Mouse (Mus musculus): ENCODE measurements around the gene Il21r. TPM values are rescaled to one million over a fixed set of nuclear protein-coding genes. Genes with fewer than 3 reads are reported as not detected.

Il21r gene
- not detected in 2 replicates for polyA plus RNA-seq (2012; ENCODE audit: insufficient read depth, insufficient read length, low replicate concordance, missing spikeins)

DNA sequence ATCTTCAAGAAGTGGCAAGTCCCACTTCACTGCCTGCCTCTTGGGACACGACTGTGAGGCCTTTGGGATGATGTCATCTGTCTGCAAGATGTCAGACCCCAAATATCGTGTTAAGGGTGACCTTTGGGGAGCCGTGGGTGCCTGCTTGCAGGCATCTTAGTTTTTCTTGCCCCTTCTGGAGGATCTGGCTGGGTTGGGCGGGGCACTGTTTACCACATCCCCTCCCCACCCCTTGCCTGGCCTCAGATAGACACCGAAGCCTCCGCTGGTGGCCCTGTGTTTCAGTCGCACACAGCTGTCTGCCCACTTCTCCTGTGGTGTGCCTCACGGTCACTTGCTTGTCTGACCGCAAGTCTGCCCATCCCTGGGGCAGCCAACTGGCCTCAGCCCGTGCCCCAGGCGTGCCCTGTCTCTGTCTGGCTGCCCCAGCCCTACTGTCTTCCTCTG is at the start of gene Il21r:
Gene Il21r, plus strand, starts transcription at position 245 of the 447 bp plus-strand sequence.
- no peak within 1 kb of the TSS for H3K4me3 ChIP-seq (ENCODE audit: insufficient read depth, low read depth, low read length)
- 78% methylated on average over 11 of the region's 11 CpGs for WGBS
- H3K27ac ChIP-seq (ENCODE audit: insufficient read depth, low read depth, low read length): no peak within 1 kb of the TSS
- H3K4me1 ChIP-seq (ENCODE audit: control insufficient read depth, insufficient read depth, low read length): no peaks in the 10 kb centered on the region
- TF ChIP-seq CTCF (IDR thresholded peaks at IDR 0.05; ENCODE audit: insufficient read depth, low read depth, low read length): no peak
- TF ChIP-seq POLR2A (IDR thresholded peaks at IDR 0.05; ENCODE audit: insufficient read depth, low read depth, low read length): no peak

- no peak overlapping the region for H3K4me3 ChIP-seq (ENCODE audit: insufficient read depth, low read depth, low read length)
- 80% methylated on average over 13 of the region's 13 CpGs for WGBS
- TF ChIP-seq CTCF (IDR thresholded peaks at IDR 0.05; ENCODE audit: insufficient read depth, low read depth, low read length) (no peak), POLR2A (IDR thresholded peaks at IDR 0.05; ENCODE audit: insufficient read depth, low read depth, low read length) (no peak)
- H3K4me1 ChIP-seq (ENCODE audit: control insufficient read depth, insufficient read depth, low read length): peaks cover 21% of the 10 kb centered on the region
- H3K27ac ChIP-seq (ENCODE audit: insufficient read depth, low read depth, low read length): no peak overlapping the region
Measured at GRCm38 (mm10) chr7:125553653-125554428, 49.4 kb upstream of the Il21r start.

GRCm38 (mm10) chr7:125554456-125555114 is 48.6 kb upstream of the Il21r start:
- TF ChIP-seq POLR2A (IDR thresholded peaks at IDR 0.05; ENCODE audit: insufficient read depth, low read depth, low read length) (no peak), CTCF (IDR thresholded peaks at IDR 0.05; ENCODE audit: insufficient read depth, low read depth, low read length) (no peak)
- H3K4me3 ChIP-seq (ENCODE audit: insufficient read depth, low read depth, low read length): no peak overlapping the region
- no peak overlapping the region for H3K27ac ChIP-seq (ENCODE audit: insufficient read depth, low read depth, low read length)
- H3K4me1 ChIP-seq (ENCODE audit: control insufficient read depth, insufficient read depth, low read length): peaks cover 23% of the 10 kb centered on the region
- 92% methylated on average over 9 of the region's 9 CpGs for WGBS

DNA sequence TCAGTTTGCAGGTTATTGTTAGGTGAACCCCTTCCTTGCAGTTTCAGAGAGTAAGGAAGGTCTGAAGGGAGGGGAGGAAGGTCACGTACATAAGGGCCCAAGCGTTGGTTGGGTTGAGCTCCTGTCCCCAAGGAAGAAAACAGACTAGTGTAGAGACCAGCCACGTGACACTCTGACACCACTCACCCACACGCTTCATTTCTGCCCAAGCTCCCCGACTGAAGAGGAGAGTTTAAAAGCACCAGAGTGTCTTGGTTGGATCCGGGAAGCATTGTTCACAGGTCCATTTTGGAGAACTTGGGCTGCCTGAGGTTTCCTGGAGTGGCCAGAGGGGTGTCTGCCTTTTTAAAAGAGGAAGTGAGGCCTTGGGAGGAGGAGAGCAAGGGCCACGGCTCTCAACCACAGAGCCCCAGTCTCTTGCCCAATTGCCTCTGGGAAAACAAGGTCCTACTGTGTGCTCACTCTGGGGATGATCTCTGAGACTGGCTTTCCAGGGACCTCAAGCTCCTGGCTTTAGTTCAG is 47.8 kb upstream of the Il21r start:
- 81% methylated on average over 7 of the region's 7 CpGs for WGBS
- Histone ChIP-seq H3K4me3 (ENCODE audit: insufficient read depth, low read depth, low read length) (no peak overlapping the region), H3K4me1 (ENCODE audit: control insufficient read depth, insufficient read depth, low read length) (peaks cover 27% of the 10 kb centered on the region), H3K27ac (ENCODE audit: insufficient read depth, low read depth, low read length) (no peak overlapping the region)
- TF ChIP-seq CTCF (IDR thresholded peaks at IDR 0.05; ENCODE audit: insufficient read depth, low read depth, low read length): no peak
- TF ChIP-seq POLR2A (IDR thresholded peaks at IDR 0.05; ENCODE audit: insufficient read depth, low read depth, low read length): no peak

DNA sequence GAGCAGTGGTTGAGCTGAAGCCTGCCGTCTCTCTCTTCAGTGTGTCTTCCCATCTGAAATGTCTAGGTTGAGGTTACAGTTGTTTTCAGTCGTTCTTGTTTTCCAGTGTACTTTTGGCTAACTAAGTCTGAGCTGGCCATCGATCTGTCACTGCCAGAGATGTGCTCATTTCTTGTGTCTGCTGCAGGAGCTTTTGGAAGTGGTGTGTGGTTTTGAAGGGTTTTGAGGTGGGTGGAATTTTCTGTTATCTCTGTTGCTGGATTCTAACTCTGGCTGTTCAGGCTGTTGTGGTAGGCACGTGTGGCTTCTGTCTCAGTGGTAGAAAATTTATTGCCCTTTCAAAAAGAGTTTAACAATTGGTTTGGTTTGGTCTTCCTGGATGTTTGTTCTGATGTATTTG is 47.1 kb upstream of the Il21r start:
- 83% methylated on average over 4 of the region's 4 CpGs for WGBS
- no peak for TF ChIP-seq CTCF (IDR thresholded peaks at IDR 0.05; ENCODE audit: insufficient read depth, low read depth, low read length)
- Histone ChIP-seq H3K27ac (ENCODE audit: insufficient read depth, low read depth, low read length) (no peak overlapping the region), H3K4me1 (ENCODE audit: control insufficient read depth, insufficient read depth, low read length) (peaks cover 31% of the 10 kb centered on the region), H3K4me3 (ENCODE audit: insufficient read depth, low read depth, low read length) (no peak overlapping the region)

GRCm38 (mm10) chr7:125556865-125557264 is 46.4 kb upstream of the Il21r start:
- peaks cover 34% of the 10 kb centered on the region for H3K4me1 ChIP-seq (ENCODE audit: control insufficient read depth, insufficient read depth, low read length)
- TF ChIP-seq POLR2A (IDR thresholded peaks at IDR 0.05; ENCODE audit: insufficient read depth, low read depth, low read length): no peak
- WGBS: 51% methylated on average over 8 of the region's 8 CpGs
- H3K4me3 ChIP-seq (ENCODE audit: insufficient read depth, low read depth, low read length): no peak overlapping the region
- no peak overlapping the region for H3K27ac ChIP-seq (ENCODE audit: insufficient read depth, low read depth, low read length)

GRCm38 (mm10) chr7:125558401-125558945 is 44.8 kb upstream of the Il21r start:
- no peak overlapping the region for H3K27ac ChIP-seq (ENCODE audit: insufficient read depth, low read depth, low read length)
- 46% methylated on average over 4 of the region's 4 CpGs for WGBS
- H3K4me1 ChIP-seq (ENCODE audit: control insufficient read depth, insufficient read depth, low read length): peaks cover 22% of the 10 kb centered on the region
- H3K4me3 ChIP-seq (ENCODE audit: insufficient read depth, low read depth, low read length): no peak overlapping the region
- TF ChIP-seq POLR2A (IDR thresholded peaks at IDR 0.05; ENCODE audit: insufficient read depth, low read depth, low read length) (no peak), CTCF (IDR thresholded peaks at IDR 0.05; ENCODE audit: insufficient read depth, low read depth, low read length) (no peak)

DNA sequence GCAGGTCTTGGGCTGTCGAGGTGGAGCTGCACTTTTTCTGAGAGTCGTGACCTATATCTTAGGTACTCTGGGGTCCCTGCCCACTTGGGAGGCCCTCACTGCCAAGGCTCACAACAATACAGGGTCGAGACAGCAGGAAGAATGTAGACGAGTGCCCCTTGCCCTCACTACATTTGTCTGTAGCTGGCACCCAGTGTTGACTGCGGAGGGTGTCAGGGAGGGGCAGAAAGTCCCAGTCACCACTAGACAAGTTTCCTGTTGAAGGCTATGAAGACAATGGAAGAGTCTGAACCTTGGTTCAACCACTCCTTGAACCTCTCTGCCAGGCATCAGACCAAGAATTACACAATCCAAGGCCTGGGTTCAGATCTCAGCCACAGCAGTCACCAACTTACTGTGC is 44.2 kb upstream of the Il21r start:
- 75% methylated on average over 5 of the region's 5 CpGs for WGBS
- TF ChIP-seq POLR2A (IDR thresholded peaks at IDR 0.05; ENCODE audit: insufficient read depth, low read depth, low read length) (no peak), CTCF (IDR thresholded peaks at IDR 0.05; ENCODE audit: insufficient read depth, low read depth, low read length) (no peak)
- Histone ChIP-seq H3K4me1 (ENCODE audit: control insufficient read depth, insufficient read depth, low read length) (peaks cover 19% of the 10 kb centered on the region), H3K27ac (ENCODE audit: insufficient read depth, low read depth, low read length) (no peak overlapping the region), H3K4me3 (ENCODE audit: insufficient read depth, low read depth, low read length) (no peak overlapping the region)

DNA sequence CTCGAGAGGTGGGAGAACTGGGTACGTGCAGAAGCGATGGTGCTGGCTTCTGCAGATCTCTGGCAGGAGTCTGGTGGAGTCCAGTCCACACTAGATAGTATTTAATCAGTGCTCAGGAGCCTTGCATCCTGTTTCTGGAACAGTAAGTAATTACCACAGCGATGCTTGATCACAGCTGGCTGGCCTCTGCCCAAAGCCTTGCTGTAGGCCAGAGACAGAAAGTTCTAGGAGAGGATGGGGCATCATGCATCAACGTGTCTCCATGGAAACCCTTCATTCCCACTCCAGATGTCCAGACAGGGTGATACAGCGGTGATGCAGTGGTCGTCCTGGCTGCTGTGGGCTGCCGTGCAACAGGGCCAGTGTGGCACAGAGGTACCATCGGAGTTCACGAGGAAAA is 43.7 kb upstream of the Il21r start:
- TF ChIP-seq POLR2A (IDR thresholded peaks at IDR 0.05; ENCODE audit: insufficient read depth, low read depth, low read length): no peak
- TF ChIP-seq CTCF (IDR thresholded peaks at IDR 0.05; ENCODE audit: insufficient read depth, low read depth, low read length): no peak
- WGBS: 83% methylated on average over 10 of the region's 10 CpGs

More for the DNA sequence above, 43.7 kb upstream of the Il21r start:
- no peak overlapping the region for H3K4me3 ChIP-seq (ENCODE audit: insufficient read depth, low read depth, low read length)
- H3K4me1 ChIP-seq (ENCODE audit: control insufficient read depth, insufficient read depth, low read length): peaks cover 19% of the 10 kb centered on the region
- H3K27ac ChIP-seq (ENCODE audit: insufficient read depth, low read depth, low read length): no peak overlapping the region
